Mouse (Mus musculus): ENCODE data around the gene Amdhd1.
"Not testable (repeated sequence)": the region's sequence is repeated elsewhere in the genome, so short reads cannot be mapped to it uniquely, and the experiment has no call there.

The Amdhd1 gene

GRCm38 (mm10) chr10:93539775-93540430, at the start of gene Amdhd1:
Gene Amdhd1, minus strand, starts transcription at chr10:93540033.
- DNase-seq (ENCODE audit: low read depth, low spot score) = peak; percentile 85

- DNase-seq (ENCODE audit: low read depth, low spot score) = peak; percentile 98
These were observed 49.5 kb upstream of the Amdhd1 start, which contains the start of gene Snrpf for GRCm38 (mm10) chr10:93589281-93589848. Gene Snrpf, minus strand, starts transcription at chr10:93589706.

GRCm38 (mm10) chr10:93588796-93589195, 49.0 kb upstream of the Amdhd1 start:
- no peak for DNase-seq (ENCODE audit: low read depth, low spot score)

GRCm38 (mm10) chr10:93577271-93577886, 37.5 kb upstream of the Amdhd1 start:
- DNase-seq (ENCODE audit: low read depth, low spot score) = peak; percentile 86

- DNase-seq (ENCODE audit: low read depth, low spot score) = no peak
These were observed 36.1 kb upstream of the Amdhd1 start for GRCm38 (mm10) chr10:93575960-93576359.

GRCm38 (mm10) chr10:93574966-93575365, 35.1 kb upstream of the Amdhd1 start:
- DNase-seq (ENCODE audit: low read depth, low spot score) = no peak

GRCm38 (mm10) chr10:93572209-93572608, 32.4 kb upstream of the Amdhd1 start:
- no peak for DNase-seq (ENCODE audit: low read depth, low spot score)

GRCm38 (mm10) chr10:93568671-93569070, 28.8 kb upstream of the Amdhd1 start:
- no peak for DNase-seq (ENCODE audit: low read depth, low spot score)

- DNase-seq (ENCODE audit: low read depth, low spot score) = no peak
These were observed 28.2 kb upstream of the Amdhd1 start for GRCm38 (mm10) chr10:93567841-93568566.

GRCm38 (mm10) chr10:93567066-93567465, 27.2 kb upstream of the Amdhd1 start:
- no peak for DNase-seq (ENCODE audit: low read depth, low spot score)

GRCm38 (mm10) chr10:93564518-93565090, 24.8 kb upstream of the Amdhd1 start:
- DNase-seq (ENCODE audit: low read depth, low spot score) = no peak

- DNase-seq (ENCODE audit: low read depth, low spot score) = no peak
These were observed 20.0 kb upstream of the Amdhd1 start for GRCm38 (mm10) chr10:93559786-93560185.

GRCm38 (mm10) chr10:93557971-93558370, 18.1 kb upstream of the Amdhd1 start:
- DNase-seq (ENCODE audit: low read depth, low spot score) = not testable (repeated sequence)

- no peak for DNase-seq (ENCODE audit: low read depth, low spot score)
These were observed 12.8 kb upstream of the Amdhd1 start for GRCm38 (mm10) chr10:93552596-93552995.

- no peak for DNase-seq (ENCODE audit: low read depth, low spot score)
These were observed 10.0 kb upstream of the Amdhd1 start for GRCm38 (mm10) chr10:93549821-93550220.

GRCm38 (mm10) chr10:93548991-93549390, 9.2 kb upstream of the Amdhd1 start:
- DNase-seq (ENCODE audit: low read depth, low spot score) = peak; percentile 86

GRCm38 (mm10) chr10:93547741-93548270, 8.0 kb upstream of the Amdhd1 start:
- DNase-seq (ENCODE audit: low read depth, low spot score) = no peak

GRCm38 (mm10) chr10:93544172-93544571, 4.3 kb upstream of the Amdhd1 start:
- DNase-seq (ENCODE audit: low read depth, low spot score) = no peak

GRCm38 (mm10) chr10:93543176-93543575, 3.3 kb upstream of the Amdhd1 start:
- DNase-seq (ENCODE audit: low read depth, low spot score) = no peak

GRCm38 (mm10) chr10:93542356-93542755, 2.5 kb upstream of the Amdhd1 start:
- DNase-seq (ENCODE audit: low read depth, low spot score) = no peak

GRCm38 (mm10) chr10:93541585-93541984, 1.8 kb upstream of the Amdhd1 start:
- no peak for DNase-seq (ENCODE audit: low read depth, low spot score)
